Mouse (Mus musculus) cerebellum, adult 11-12 months (tissue): ENCODE results near the gene Itga2b.
A peak's percentile ranks its signal among the peaks of the same experiment; 100 is the strongest.

Experiments
- DNase-seq: peaks from one replicate; pipeline ENCODE4 v3.0.0; 2022

Gene Itga2b

DNA sequence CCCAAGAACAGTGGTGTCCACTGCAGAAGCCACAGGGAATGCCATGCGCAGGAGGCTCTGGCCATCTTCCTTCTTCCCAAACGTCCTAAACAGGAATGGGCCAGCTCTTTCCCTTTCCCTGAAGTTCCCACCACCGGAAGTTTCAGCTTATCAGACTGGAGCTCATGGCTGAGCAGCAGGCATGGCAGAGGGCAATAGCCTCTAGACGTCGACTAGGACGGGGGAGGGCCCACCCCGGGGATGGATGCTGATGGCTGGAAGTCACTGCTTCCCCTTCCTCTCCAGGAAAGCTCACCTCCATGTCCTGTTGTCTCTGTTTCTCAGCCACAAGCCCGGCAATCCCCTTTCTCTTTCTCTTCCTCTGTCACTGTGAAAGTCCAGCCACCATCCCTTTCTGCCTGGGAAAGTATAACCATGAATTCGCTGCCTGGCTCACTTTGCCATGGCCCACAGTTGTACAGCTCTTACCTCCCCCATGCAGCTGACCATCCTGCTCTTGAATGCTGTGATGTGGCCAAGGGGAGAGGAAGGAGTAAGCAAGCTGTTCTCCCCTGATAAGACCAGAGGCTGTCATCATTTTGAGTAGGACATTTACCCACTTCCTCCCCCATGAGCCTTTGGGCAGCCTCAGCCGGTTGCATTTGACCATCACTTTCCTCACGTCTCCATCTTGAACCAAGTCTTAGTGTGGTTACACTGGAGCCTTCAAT is at the start of gene Itga2b:
Itga2b (minus strand) TSS at position 475 of the 710 bp plus-strand sequence.
- DNase-seq: no peak

DNA sequence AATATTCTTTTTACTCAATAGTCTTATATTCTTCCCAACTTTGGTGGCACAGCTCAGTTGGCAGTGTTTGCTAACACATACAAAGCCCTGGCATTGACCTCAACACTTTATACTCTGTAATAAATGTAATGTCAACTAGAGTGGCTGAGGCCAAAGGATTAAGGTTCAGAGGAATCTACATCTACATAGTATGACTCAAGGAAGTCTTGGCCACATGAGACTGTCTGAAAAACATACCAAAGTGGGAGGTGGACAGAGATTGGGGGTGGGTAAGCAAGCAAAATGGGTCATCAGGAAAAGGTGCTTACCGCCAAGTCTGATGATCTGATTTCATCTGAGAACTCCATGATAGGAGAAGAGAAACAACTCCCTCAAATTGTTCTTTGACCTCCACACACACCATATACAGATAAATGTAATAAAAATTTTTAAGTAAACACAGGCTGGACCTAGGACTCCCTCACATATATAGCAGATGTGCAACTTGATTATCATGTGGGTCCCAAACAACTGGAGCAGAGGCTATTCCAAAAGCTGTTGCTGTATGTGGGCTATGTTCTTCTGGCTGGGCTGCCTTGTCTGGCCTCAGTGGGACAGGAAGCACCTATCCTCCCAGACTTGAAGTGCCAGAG is 45.0 kb upstream of the Itga2b start:
- no peak for DNase-seq

DNA sequence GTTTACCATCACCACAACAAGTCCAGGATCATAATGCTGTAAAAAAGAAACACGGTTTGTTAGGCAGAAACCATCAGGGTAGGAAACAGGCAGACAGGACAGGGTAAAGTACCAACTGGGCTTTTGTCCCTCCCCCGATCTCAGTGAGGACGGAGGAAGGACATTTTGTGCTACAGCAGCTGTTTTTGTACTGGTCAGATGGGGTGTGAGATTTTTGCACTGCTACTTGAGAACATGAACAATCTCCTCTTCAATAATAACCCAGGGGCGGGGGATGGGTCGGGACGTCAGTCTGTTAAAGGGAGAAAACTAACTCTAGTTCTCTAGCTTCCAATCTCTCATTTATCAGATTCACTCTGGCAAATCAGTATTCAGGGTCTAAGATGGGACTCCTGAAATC is 40.3 kb upstream of the Itga2b start:
- DNase-seq: no peak

DNA sequence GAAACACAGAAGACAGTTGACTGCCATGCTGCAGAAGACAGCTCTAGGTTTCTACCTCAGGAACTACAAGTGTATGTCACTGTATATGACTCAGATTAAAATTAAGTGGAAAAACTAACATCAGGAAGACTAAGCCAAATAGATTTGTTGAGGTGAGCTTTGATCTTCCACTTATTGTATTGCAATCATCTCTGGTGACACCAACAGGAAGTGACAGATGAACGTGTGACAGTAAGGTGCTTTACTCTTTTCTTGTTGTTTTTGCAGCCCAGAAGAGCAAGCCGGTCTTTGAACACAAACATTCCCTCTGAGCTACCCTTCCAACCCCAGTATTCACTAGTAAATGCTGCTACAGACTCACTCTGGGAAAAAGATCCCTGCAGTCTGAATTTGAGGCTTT is 26.8 kb upstream of the Itga2b start:
- DNase-seq: no peak

DNA sequence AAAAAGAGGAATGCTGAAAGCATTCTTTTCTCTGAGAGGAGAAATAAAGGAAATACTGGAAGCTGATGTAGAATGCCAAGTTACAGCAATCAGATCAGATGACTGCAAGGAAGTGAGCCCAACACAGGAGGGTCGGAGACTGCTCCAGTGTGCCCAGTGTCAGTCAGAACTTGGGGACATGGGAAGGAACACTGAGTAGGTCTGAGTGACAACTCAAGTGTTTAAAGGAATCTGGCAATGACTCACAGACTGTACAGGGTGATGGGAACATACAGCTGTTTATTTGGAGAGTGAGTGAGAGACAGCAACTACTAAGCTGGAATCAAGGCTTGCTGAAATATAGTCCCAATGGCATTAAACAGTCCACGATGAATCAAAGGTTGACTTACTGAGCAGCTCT is 26.3 kb upstream of the Itga2b start:
- no peak for DNase-seq

DNA sequence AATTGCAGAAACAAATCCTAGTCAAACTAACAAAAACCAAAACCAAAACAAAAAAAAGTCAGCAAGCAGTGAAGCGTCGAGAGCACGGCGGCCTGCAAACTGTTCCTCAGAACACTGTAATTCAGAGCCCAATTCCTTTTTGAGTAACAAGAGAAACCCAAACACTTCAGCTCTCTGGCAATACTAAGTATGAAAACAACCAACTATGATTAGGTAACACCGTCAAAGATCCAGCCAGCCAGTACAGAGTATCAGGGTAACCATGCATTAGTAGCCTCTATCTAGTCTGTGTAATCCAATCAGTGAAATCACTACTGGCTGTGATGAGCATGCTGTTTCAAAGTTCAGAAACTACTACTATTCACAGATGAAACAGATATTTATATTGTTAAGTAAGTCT is 25.8 kb upstream of the Itga2b start:
- DNase-seq: no peak

DNA sequence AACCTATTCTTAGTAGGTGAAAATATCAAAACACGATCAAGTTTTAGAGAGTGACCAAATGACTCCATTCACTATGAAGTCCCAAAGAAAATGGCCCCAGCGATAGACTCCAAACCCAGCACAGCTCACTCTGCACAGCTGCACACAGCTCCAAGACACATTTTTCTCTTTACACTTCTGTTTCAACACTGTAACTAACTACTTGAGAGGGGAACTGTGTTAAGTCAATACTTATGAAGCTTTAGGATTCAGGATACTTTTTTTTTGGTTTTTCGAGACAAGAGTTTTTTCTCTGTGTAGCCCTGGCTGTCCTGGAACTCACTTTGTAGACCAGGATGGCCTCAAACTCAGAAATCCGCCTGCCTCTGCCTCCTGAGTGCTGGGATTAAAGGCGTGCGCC is 25.2 kb upstream of the Itga2b start:
- no peak for DNase-seq

DNA sequence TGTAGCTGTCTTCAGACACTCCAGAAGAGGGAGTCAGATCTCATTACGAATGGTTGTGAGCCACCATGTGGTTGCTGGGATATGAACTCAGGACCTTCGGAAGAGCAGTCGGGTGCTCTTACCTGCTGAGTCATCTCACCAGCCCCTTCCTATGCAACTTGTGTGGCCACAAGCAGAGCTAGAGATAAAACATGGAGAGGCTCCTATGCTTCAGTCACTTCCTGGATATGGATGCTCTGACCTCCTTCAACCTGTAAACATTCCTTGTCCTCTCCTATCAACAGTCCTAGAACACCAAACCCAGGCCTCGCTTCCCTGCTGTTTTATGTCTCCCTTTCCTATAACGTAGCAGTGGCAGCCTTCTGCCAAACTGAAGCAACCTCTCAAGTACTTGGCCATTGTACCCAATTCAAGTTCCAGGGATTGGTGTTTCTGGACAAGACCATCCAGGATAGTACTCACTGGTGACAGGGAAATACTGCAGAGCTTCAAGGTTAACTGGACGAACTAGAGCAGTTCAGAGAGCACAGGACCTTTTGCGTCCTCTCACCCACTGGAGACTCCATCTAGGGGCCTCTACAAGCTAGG is 24.2 kb upstream of the Itga2b start:
- DNase-seq: no peak

DNA sequence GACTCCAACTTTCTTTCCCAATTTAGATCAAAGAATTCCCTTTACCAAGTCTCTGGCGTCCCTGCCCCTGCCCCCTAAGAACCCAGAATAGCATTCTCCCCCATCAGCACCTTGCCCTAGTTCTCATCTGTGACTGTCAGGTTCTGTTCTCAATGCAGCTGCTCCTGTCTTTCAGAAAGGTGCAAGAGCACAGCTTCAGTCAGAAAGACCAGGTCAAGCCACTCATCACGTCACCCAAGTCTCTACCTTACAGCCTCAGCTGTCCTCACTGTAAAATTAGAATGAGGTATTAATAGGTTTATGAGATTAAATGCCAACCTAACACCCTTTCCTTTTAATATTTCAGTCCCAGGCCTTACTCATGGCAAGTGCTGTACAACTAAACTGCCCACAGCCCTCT is 23.3 kb upstream of the Itga2b start:
- no peak for DNase-seq

DNA sequence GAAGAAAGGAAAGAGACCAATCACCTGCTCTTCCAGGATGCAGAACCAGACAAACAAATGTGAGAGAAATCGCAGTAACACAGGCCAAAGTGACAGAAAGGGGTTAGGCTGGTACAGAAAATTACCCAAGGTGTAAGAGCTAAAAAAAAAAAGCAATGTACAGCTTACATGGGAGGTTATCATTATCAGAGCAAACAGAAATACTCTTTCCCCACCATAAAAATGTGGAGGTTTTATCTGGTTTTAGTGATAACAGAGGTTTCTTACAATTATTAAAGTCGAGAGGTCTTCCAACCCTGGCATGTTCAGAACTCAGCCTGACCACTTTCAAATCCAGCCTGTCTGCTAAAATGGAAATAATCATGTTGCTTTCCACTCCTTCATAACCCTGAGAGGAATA is 18.0 kb upstream of the Itga2b start:
- DNase-seq: no peak

DNA sequence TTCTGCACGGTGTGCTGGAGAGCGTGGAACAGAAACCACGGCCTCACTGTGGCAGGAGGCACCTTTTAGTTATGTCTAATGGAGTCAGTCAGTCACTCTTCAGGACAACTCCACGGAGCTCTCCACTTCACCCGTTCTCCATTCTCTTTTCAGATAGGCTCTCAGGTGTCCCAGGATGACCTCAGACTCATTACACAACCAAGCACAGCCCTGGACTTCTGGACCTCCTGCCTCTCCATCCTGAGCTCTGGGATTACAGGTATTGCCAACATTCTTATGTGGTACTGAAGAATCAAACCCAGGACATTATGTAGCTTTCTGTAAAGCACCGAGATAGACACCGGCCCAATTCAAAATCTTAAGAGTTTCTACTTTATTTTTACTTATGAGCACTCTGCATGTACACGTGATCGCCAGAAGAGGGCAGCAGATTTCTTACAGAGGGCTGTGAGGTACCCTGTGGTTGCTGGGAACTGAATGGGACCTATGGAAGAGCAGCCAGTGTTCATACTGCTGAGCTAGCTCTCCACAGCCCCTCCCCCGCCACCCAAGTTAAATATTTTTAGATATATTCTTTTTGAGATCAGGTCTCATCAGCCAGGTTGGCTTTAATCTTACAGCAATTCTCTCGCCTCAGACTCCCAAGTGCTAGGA is 16.9 kb upstream of the Itga2b start:
- no peak for DNase-seq

DNA sequence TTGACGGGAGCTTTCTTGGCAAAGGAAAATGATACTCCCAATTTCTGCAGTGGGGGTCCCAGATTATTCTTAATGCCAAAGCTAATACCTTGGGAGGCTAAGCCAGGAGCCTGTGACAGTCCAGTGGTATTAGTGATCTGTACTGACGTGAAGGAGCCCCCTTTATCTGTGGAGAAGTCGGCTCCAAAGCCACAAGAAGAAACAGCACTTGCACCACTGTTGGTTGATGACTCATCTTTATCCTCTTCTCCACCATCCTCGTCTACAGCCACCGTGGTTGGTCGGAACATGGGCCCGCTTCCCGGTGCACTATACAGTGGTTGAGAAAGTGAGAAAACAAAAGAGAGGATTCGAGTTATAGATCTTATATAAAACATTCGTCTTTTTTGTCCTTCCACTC is 11.9 kb upstream of the Itga2b start:
- no peak for DNase-seq

DNA sequence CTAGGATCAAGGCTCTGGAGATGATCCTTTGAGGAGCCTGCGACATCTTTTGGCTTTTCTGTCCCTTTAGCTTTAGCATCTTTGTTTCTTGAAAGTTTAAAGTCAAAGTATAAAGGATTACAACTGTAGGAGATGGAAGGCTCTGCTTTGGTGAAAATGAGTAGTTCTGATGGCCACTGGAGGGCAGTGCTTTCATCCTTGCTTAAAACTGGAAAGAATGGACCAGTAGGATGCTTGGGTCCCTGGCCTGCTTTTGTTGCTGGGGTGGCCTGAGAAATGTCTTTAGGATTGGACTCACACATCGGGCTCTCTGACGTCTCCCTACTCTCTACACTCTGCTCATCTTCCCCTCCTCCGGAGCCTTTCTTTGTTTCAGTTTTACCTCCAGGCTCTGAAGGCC is 11.0 kb upstream of the Itga2b start:
- no peak for DNase-seq

DNA sequence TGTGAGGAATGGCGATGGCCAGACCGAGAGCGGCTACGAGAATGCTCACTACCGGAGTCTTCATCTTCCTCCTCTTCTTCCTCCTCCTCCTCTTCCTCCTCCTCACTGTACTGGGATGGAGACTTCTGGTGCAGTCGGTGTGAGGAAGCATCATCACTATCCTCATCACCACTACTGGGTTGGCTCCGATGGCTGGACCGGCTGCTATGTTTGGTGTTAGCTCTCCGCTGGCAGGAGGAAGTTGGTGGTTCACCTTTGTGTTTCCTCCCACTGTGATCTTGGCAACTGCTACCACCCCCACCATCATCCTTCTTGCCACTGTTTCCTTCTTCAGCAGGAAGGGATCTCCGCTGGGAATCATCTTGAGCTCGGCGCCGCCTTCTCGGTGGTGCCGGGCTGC is 10.2 kb upstream of the Itga2b start:
- no peak for DNase-seq

DNA sequence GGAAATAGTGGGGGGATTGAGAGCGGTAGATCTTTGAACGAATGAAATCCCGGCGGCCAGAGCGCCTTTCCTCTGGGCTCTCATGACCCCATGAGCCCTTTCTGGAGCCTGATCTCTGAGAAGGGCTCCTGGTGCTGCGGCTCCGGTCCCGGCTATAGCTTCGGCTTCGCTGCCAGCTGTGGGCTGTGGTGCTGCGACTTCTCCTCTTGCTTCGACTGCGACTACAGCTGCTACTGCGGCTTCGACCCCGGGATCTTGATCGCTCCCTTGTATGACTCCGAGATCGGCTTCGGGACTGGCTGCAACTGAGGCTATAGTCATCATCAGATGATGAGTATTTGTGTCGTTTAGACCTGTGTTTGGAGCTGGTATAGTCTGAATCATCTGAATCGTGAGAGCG is 9.7 kb upstream of the Itga2b start:
- no peak for DNase-seq

DNA sequence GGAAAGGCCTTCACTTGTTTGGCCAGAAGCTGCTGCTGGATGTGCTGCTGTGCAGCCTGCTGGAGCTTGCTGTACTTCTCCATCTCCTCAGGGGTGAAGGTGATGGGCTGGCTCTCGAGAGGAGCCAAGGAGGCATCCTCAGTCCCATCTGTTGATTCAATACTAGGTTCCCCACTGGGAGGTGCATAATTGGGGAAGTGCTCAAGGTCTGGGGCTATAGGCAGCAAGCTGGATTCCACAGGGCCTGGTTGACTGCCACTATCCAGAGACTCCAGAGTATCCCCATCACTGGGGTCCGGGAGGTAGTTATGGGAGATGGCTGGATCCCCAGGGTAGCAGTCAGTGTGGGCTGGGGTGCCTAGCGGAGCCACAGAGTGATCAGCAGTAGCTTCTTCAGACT is 8.7 kb upstream of the Itga2b start:
- DNase-seq: no peak

DNA sequence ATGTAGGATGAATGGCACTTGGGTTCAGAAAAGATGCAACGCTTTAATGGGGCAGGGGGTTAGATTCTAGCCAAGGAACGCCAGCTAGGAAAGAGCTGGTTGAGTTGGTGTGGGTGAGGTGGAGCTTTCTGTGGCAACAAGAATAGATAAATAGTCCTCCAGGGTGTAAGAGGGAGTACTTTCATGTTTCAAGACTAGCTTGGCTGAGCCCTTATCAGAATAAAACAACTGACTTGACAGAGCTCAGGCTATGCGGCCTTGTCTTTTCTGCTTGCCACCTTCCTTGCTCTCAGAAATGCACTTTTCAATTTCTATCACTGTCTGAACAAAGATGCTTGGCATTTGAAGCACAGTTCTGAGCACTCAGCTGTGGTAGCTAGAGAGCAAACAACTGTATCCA is 5.1 kb upstream of the Itga2b start:
- no peak for DNase-seq

DNA sequence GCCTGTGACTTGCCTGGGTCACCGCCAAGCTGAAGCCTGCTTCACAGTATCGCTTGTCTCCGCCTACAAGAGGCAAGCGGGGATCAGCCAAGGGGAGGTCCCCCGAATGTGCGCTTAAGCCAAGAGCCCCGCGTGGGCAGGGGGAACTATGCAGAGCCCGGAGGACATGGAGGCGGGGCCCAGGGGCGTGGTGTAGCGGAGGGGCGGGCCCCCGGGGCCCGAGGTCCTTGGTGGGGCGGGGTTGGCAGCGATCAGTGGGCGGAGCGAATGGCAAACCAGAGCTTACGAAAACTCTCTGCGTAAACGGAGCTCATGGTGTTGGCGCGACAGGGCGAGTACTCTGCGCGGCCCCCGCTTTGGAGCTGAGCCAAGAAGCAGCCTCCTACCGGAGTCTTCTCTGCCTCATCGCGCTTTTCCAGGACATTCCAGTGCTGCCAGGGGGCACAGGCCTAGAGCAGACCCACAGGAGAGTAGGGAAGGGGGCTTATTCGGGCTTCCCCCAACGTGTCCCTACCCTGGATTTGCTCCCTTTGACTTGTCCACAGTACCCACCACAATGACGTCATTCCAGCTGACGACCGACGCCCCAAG is 2.8 kb downstream of the Itga2b start:
- DNase-seq: peak; percentile 93

DNA sequence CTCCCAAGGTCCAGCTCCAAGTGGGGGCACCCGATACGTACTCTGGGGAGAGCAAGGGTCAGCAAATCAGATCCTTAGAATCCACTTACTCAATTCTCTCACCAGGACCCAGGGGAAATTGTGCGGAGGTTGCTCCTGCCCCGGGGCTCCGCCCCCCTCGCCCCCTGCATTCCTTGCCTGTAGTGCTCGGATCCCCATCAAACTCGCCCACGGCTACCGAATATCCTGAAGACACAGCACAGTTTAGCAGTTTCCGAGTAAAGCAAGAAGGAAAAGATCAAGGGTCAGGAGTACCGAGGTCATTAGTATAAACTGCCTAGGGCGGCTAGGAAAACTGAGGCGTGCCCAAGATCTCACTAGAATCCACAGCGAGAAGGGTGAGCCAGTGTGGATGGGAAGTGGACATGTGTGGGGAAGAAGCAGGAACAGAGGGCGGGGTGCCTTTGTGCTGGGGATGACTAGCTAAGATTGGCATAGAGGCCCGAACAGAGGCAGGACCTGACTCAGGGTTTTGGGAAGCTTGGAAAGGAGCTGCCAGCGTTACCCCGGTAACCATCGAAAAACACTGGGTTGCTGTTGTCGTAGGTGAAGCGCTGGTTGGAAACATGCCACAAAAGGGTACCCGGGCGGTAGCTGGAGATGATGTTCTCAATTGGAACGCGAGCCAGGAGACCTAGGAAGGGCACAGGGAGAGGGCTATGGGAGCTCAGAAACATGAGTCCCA is 4.0 kb downstream of the Itga2b start:
- DNase-seq: peak; percentile 59

DNA sequence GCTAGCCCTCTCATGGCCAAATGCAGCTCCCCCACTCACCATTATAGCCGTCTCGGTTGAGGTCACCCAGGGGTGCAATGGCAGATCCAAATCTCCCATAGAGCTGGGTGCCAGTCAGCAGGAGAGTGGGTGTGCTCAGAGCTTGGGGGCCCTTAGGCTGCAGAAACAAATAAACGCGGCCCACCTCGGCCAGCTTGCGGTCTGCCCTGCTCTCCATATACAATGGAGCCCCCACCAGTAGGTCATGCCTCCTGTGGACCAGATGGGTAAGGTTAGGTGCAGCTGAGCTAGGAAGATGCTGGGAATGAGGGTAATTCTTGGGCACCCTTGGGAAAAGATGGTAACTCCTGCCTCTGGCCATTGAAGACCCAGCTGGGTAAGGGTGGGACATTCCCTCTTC is 5.0 kb downstream of the Itga2b start:
- DNase-seq: no peak

DNA sequence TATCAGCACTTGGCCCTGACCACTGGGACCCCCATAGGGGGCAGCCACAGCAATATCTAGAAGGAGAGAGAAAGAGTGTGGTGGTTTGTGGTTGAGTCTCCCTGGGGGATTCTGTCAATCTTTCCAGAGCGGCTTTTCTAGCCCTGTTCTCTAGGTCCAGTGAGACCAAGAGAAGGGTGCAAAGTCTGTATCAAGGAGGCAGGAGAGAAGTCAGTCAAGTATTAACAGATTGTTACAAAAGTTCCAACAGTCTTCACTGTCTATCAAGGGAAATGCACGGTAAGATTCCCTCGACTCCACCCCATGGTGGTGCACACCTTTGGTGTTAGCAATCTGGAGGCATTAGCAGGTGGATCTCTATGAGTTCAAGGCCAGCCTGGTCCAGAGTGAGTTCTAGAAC is 8.2 kb downstream of the Itga2b start:
- DNase-seq: no peak

DNA sequence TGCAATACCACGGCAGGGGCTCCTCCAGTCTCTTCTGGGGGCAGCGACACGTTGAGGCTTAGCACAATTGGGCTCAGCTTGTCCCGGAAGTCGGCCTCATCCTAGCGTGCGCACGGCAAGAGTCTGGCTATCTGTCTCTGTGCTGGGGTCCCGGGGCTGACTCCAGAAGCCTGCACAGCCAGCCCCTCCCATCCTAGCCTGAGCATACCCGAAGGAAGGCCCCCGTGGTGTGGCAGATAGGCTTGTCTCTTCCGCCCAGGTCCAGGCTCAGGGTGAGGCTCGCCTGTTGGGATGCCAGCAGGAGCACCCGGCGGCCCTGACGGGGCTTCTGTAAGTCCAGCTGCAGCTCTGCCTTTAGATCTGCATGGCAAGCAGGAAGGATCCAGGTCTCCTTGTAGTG is 9.4 kb downstream of the Itga2b start:
- DNase-seq: no peak
